Mouse (Mus musculus): ENCODE data around the gene Rap1b. TPM values are rescaled to one million over a fixed set of nuclear protein-coding genes. Genes with fewer than 3 reads are reported as not detected.

Rap1b gene
- polyA plus RNA-seq, 1 experiment, result 178 TPM

DNA sequence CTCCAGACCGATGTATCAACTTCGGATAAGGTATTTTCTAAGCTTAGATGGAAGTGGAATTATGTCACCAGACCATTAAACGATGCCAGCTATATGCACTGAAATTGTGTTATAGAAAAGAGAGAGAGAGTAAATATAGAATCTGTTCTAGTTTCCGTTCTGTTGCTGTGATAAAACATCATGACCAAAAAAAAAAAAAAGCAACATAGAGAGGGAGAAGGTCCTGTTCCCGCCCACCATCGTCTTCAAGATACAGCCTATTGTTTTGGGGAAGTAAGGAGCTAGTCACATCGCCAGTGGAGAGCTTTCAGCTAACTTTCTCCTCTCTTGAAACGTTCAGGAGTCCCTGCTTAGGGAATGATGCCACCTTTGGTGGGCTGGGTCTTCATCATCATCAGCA lies 37.6 kb upstream of the Rap1b start:
- H3K4me1 ChIP-seq (ENCODE audit: control insufficient read depth, insufficient read depth, low read length), result no peaks in the 10 kb centered on the region
- TF ChIP-seq CTCF (IDR thresholded peaks at IDR 0.05; ENCODE audit: control insufficient read depth, insufficient read depth, low read length), result no peak
- no peak for TF ChIP-seq POLR2A (IDR thresholded peaks at IDR 0.05; ENCODE audit: borderline replicate concordance, control insufficient read depth, low read depth, low read length)
- whole genome bisulfite sequencing, result 60% methylated on average over 8 of the region's 8 CpGs
- no peak overlapping the region for H3K27ac ChIP-seq (ENCODE audit: control insufficient read depth, insufficient read depth, low read depth, low read length, poor library complexity)
- no peak overlapping the region for H3K4me3 ChIP-seq (replicated peaks; ENCODE audit: control insufficient read depth, low read depth, low read length)

DNA sequence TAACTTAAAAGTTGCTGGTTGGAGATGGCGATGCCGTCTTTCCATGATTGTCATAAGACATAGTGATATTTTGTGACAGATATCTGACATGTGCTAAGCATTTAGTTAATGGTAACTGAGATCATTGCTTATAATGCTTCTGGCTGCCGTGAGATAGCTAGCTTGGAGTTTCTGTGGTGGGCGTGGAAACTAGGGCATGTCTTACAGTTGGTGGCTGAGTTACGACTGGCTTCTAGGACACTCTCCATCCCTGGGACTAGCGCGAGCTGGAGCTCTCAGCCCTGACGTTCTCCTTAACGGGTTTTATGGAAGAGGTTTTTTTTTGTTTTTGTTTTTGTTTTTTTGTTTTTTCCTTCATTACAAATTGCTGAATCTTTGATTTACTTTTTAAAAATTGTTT lies 32.8 kb upstream of the Rap1b start:
- WGBS, result 87% methylated on average over 9 of the region's 9 CpGs
- Histone ChIP-seq H3K27ac (ENCODE audit: control insufficient read depth, insufficient read depth, low read depth, low read length, poor library complexity) (no peak overlapping the region), H3K4me1 (ENCODE audit: control insufficient read depth, insufficient read depth, low read length) (no peaks in the 10 kb centered on the region; the same call in 1 of the 2 replicates), H3K4me3 (replicated peaks; ENCODE audit: control insufficient read depth, low read depth, low read length) (no peak overlapping the region)
- no peak for TF ChIP-seq POLR2A (IDR thresholded peaks at IDR 0.05; ENCODE audit: borderline replicate concordance, control insufficient read depth, low read depth, low read length)
- TF ChIP-seq CTCF (IDR thresholded peaks at IDR 0.05; ENCODE audit: control insufficient read depth, insufficient read depth, low read length), result no peak

GRCm38 (mm10) chr10:117876801-117877200 lies 31.0 kb upstream of the Rap1b start:
- Histone ChIP-seq H3K4me1 (ENCODE audit: control insufficient read depth, insufficient read depth, low read length) (no peaks in the 10 kb centered on the region; the same call in 1 of the 2 replicates), H3K4me3 (replicated peaks; ENCODE audit: control insufficient read depth, low read depth, low read length) (no peak overlapping the region), H3K27ac (ENCODE audit: control insufficient read depth, insufficient read depth, low read depth, low read length, poor library complexity) (no peak overlapping the region)
- TF ChIP-seq CTCF (IDR thresholded peaks at IDR 0.05; ENCODE audit: control insufficient read depth, insufficient read depth, low read length) (no peak), POLR2A (IDR thresholded peaks at IDR 0.05; ENCODE audit: borderline replicate concordance, control insufficient read depth, low read depth, low read length) (no peak)
- 69% methylated on average over 8 of the region's 8 CpGs for WGBS

DNA sequence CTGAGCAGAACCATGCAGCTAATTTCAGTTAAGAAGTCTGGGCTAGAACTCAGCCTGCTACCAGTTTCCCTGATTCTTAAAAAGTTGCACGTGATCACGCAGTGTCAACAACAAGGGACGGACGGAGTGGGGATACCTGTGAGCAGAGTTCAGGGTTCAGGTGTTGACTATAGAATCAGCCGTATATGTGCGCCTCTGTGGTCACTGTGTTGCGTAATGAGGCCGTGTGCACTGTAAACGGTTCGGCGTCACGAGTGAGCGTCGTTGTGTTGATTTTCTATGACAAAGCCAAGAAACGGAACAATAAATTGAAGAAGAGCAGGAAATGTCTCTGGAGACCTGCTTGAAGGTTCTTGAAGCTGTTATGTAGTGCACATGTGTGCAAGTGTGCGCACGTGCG lies 30.6 kb upstream of the Rap1b start:
- no peak for TF ChIP-seq POLR2A (IDR thresholded peaks at IDR 0.05; ENCODE audit: borderline replicate concordance, control insufficient read depth, low read depth, low read length)
- TF ChIP-seq CTCF (IDR thresholded peaks at IDR 0.05; ENCODE audit: control insufficient read depth, insufficient read depth, low read length), result no peak
- Histone ChIP-seq H3K4me3 (replicated peaks; ENCODE audit: control insufficient read depth, low read depth, low read length) (no peak overlapping the region), H3K27ac (ENCODE audit: control insufficient read depth, insufficient read depth, low read depth, low read length, poor library complexity) (no peak overlapping the region), H3K4me1 (ENCODE audit: control insufficient read depth, insufficient read depth, low read length) (no peaks in the 10 kb centered on the region; the same call in 1 of the 2 replicates)
- WGBS, result 47% methylated on average over 18 of the region's 18 CpGs

DNA sequence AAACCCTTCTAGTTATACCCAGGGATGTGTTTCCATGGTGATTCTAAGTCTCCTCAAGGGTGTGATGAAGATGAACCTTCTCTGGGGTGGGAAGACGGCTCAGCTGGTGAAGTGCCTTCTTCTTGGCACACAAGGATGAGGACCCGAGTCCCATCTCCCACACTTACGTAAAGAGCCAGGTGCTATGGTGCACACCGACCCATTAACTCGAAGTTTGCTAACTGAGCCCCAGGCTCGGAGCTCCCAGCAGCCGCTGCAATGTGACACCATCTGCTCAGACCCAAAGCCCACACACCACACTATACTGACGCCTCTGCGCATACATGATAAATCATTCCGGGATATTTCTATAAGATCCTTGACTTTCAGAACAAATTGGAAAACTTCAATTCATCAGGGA lies 29.1 kb upstream of the Rap1b start:
- Histone ChIP-seq H3K4me3 (replicated peaks; ENCODE audit: control insufficient read depth, low read depth, low read length) (no peak overlapping the region), H3K4me1 (ENCODE audit: control insufficient read depth, insufficient read depth, low read length) (no peaks in the 10 kb centered on the region; the same call in 1 of the 2 replicates), H3K27ac (ENCODE audit: control insufficient read depth, insufficient read depth, low read depth, low read length, poor library complexity) (no peak overlapping the region)
- no peak for TF ChIP-seq POLR2A (IDR thresholded peaks at IDR 0.05; ENCODE audit: borderline replicate concordance, control insufficient read depth, low read depth, low read length)
- no peak for TF ChIP-seq CTCF (IDR thresholded peaks at IDR 0.05; ENCODE audit: control insufficient read depth, insufficient read depth, low read length)
- WGBS, result 88% methylated on average over 10 of the region's 10 CpGs

DNA sequence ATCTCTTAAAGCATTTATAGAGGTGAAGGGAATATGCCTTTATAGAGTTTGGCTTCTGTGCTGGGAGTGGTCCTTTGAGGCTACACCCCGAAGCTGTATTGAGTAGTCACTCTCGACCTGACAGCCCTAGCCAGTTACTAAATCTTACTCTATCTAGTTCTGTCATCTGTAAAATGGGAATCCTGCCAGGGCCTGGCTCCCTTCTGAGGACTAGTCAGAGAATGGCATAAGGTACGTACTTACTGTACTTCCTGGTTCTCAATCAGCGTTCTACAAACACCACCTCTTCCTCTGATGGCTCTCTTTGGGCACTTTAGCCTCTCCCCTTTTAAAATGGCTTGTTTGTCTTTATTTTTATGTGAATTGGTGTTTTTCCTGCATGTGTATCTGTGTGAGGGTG lies 28.1 kb upstream of the Rap1b start:
- Histone ChIP-seq H3K27ac (ENCODE audit: control insufficient read depth, insufficient read depth, low read depth, low read length, poor library complexity) (no peak overlapping the region), H3K4me3 (replicated peaks; ENCODE audit: control insufficient read depth, low read depth, low read length) (no peak overlapping the region), H3K4me1 (ENCODE audit: control insufficient read depth, insufficient read depth, low read length) (no peaks in the 10 kb centered on the region; the same call in 1 of the 2 replicates)
- WGBS, result 9% methylated on average over 4 of the region's 4 CpGs
- TF ChIP-seq CTCF (IDR thresholded peaks at IDR 0.05; ENCODE audit: control insufficient read depth, insufficient read depth, low read length) (no peak), POLR2A (IDR thresholded peaks at IDR 0.05; ENCODE audit: borderline replicate concordance, control insufficient read depth, low read depth, low read length) (no peak)

GRCm38 (mm10) chr10:117872468-117872867 lies 26.6 kb upstream of the Rap1b start:
- TF ChIP-seq POLR2A (IDR thresholded peaks at IDR 0.05; ENCODE audit: borderline replicate concordance, control insufficient read depth, low read depth, low read length) (no peak), CTCF (IDR thresholded peaks at IDR 0.05; ENCODE audit: control insufficient read depth, insufficient read depth, low read length) (no peak)
- WGBS, result 69% methylated on average over 10 of the region's 10 CpGs
- Histone ChIP-seq H3K4me1 (ENCODE audit: control insufficient read depth, insufficient read depth, low read length) (no peaks in the 10 kb centered on the region; the same call in 1 of the 2 replicates), H3K27ac (ENCODE audit: control insufficient read depth, insufficient read depth, low read depth, low read length, poor library complexity) (no peak overlapping the region), H3K4me3 (replicated peaks; ENCODE audit: control insufficient read depth, low read depth, low read length) (no peak overlapping the region)

DNA sequence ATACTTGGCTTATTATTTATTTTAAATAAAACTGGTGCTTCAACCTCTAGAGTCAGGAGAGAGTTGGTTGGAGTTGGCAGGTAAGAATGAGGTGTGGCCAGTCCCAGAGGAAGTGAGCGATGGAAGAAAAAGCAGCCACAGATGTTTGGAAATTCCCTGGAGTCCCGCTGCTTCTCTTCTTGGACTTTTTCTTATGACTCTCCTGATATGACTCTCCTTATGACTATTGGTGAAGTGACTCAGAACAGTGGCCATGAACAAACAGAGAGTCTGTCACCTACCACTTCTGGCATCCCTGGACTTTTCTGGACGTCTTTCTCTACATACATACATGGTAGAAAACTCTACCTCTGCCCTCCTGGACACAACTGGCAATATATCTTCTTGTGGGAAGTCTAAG lies 21.5 kb upstream of the Rap1b start:
- WGBS, result 80% methylated on average over 3 of the region's 3 CpGs
- no peak for TF ChIP-seq POLR2A (IDR thresholded peaks at IDR 0.05; ENCODE audit: borderline replicate concordance, control insufficient read depth, low read depth, low read length)
- TF ChIP-seq CTCF (IDR thresholded peaks at IDR 0.05; ENCODE audit: control insufficient read depth, insufficient read depth, low read length), result no peak
- Histone ChIP-seq H3K4me3 (replicated peaks; ENCODE audit: control insufficient read depth, low read depth, low read length) (no peak overlapping the region), H3K27ac (ENCODE audit: control insufficient read depth, insufficient read depth, low read depth, low read length, poor library complexity) (no peak overlapping the region), H3K4me1 (ENCODE audit: control insufficient read depth, insufficient read depth, low read length) (peaks cover 2% of the 10 kb centered on the region)

DNA sequence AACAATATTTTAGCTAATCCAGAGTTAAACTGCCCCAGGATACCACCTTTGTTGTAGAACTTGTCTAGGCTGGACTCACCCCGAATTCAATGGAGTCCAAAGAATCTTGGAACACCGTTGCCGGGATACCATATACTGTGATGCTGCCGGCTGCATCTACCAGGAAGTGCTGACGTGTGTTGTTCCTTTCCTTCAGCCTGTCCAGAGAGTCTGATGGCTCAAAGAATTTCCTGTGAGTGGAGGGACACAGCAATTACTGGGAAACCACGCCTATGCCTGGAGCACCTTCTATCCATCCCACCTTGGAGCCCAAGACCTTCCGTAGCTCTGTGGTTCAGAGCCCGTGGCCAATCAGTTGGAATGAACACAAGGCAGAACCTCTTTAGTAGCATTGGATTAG lies 20.8 kb upstream of the Rap1b start:
- H3K27ac ChIP-seq (ENCODE audit: control insufficient read depth, insufficient read depth, low read depth, low read length, poor library complexity), result no peak overlapping the region
- TF ChIP-seq POLR2A (IDR thresholded peaks at IDR 0.05; ENCODE audit: borderline replicate concordance, control insufficient read depth, low read depth, low read length) (no peak), CTCF (IDR thresholded peaks at IDR 0.05; ENCODE audit: control insufficient read depth, insufficient read depth, low read length) (no peak)
- peaks cover 3% of the 10 kb centered on the region for H3K4me1 ChIP-seq (ENCODE audit: control insufficient read depth, insufficient read depth, low read length)
- H3K4me3 ChIP-seq (replicated peaks; ENCODE audit: control insufficient read depth, low read depth, low read length), result no peak overlapping the region
- WGBS, result 63% methylated on average over 8 of the region's 8 CpGs
